Mouse (Mus musculus): ENCODE data around the gene F13b.
A peak's percentile ranks its signal among the peaks of the same experiment; 100 is the strongest.

The F13b gene

DNA sequence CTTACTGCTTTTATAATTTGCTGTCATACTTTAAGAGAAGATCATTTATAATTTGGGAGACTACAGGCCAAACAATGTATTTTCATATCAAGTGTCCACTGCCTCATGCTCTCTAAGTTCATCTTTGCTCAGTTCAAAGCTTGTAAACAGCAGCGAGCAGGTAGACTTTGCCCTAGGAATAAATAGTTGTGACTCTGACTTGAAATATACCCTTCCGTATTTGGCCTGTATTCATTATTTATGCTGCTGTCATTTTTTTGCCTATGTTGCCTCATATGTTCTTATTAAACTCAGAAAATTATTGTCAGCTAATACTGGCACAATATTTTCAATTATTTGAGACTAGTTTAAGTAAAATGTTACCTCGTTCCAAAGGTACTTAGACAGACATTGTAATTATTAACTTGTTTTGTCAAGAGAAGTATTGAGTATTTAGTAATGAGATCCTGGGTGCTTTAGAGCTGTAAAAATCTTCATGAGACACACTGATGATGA lies at the start of gene F13b:
Gene F13b, plus strand, starts transcription at position 445 of the 495 bp plus-strand sequence.
- DNase-seq (ENCODE audit: low spot score), result no peak

DNA sequence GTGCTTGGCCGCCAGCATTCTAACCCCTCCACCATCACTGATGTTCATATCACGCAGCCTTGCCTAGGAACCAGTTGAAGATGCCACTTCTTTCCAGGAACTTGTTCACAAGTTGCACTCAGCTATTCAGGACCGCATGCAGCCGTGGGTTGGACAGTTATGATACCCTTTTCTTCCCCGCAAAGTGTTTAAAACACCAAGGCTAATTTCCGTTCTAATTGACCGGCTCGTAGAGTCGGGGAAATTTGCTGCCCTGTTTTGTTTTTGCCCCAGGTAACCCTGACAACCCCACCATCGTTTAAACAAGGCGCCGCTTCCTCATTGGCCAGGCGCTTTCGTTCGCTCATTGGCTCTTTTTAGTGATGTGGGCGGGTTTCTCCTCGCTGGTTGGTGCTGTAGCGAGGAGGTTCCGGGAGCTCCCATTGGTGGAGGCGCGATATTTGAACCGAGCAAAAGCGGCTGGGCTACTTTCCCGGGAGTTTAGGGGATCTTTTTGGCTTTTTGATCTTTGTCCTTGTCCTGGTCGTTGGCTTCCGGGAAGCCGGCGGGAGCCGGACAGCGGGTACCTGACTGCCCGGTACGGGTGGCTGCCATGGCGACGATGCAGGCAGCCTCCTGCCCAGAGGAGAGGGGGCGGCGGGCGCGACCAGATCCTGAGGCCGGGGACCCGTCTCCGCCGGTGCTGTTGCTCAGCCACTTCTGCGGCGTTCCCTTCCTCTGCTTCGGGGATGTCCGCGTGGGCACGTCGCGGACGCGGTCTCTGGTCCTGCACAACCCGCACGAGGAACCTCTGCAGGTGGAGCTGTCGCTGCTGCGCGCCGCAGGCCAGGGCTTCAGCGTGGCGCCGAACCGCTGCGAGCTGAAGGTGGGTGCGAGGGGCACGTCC lies 46.9 kb upstream of the F13b start, which contains the start of gene Aspm:
Gene Aspm, plus strand, starts transcription at position 433 of the 886 bp plus-strand sequence.
- peak; percentile 95 for DNase-seq (ENCODE audit: low spot score)

DNA sequence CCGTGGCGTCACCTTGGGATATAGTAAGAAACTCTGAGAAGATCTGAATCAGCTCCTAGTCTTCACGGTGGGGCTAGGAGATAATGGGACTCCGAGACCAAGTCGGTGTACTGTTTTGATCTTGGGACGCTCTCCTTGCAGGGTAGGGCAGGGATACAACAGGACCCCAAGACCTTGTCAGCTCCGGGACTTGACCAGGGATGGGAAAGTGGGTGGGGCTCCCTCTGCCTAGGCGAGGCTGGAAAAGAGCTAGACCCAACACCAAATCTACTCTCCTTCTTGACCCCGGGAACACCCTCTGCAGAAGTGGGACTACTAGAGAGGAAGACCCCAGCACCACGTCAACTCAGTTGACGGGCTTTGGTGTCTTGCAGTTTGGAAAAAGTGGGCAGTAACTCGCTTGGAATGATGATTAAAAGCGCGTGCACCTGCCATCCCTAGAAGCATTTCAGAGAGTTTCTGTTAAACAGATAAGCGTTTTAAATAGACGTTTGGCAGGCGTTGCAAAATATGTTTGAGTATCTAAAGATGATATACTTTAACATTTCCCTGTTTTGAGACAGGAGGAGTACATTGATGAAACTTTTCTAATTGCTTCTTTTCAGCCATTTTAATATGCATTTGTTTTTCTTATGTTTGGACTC lies 46.2 kb upstream of the F13b start:
- peak; percentile 39 for DNase-seq (ENCODE audit: low spot score)

DNA sequence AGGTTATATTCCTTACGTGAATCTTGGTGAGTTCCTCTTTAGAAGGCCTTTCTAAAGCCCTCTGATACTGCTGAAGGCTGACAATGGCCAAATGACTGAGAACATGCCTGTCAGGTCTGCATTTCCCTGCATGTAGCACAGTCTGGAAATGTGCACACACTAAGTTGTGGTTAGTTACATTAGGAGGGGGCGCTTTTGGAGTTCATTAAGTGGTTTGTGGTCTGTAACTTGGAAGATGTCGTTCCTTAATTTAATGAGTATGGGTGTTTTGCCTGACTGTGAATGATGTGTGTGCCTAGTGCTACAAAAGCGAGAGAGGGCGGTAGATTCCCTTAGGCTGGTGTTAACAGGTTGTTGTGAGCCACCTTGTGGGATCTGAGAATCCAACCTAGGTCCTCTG lies 40.7 kb upstream of the F13b start:
- DNase-seq (ENCODE audit: low spot score), result no peak

DNA sequence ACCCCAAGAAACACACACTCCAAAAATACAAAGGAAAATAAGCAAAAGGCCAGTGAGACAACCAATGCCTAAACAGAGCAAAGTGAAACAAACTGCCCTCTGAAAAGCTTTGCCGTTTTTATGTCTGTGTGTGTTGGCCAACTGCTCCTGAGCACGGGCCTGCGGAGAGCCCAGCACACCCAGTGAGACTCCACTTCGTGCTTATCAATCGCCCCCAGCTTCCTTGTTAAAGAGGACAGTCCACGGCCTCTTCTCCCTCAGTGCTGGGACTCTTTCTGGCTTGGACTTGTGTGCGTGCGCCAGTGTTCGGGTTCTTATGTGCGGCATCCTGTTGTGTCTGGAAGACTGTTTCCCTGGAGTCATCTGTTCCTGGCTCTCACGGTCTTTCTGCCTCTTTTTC lies 35.6 kb upstream of the F13b start:
- peak; percentile 25 for DNase-seq (ENCODE audit: low spot score)

DNA sequence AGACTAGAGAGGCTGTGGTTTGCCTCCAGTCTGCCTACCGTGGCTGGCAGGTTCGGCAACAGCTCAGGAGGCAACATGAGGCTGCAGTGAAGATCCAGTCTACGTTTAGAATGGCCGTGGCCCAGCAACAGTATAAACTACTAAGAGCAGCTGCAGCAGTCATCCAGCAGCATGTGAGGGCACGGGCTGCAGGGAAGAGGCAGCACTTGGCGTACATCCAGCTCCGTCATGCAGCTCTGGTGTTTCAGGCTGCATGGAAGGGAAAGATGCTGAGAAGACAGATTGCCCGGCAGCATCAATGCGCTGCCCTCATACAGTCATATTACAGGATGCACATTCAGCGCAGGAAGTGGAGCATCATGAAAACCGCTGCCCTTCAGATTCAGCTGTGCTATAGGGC lies 22.6 kb upstream of the F13b start:
- no peak for DNase-seq (ENCODE audit: low spot score)

DNA sequence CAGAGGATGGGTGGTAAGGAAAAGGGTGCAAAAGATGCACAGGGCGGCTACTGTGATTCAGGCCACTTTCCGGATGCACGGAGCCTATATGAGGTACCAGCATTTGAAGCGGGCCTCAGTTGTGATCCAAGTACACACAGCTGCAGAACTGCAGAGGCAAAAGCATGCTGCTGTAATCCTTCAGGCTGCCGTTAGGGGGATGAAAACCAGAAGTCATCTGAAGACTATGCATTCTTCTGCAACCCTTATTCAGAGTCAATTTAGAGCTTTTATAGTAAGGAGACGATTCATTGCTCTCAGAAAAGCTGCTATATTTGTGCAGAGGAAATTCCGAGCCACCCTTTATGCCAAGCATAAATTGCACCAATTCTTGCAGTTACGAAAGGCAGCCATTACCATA lies 21.3 kb upstream of the F13b start:
- no peak for DNase-seq (ENCODE audit: low spot score)

DNA sequence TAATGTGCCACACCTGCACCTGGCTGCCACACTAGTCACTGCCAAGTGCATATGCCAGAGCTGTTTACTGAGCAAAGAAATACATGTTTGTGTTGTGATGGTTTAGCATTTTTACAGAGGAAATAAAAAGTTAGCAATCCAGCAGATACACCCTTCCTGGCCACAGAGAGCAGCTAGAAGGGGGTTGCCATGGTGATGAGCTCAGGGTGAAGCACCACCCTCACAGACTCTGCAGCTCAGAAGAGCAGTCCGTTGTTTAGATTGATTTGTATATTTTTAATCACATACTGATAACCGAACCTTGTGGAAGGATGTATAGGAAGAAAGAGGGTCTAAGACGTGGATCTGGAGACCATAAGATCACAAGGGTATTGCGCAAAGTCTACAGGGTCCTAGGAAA lies 20.4 kb upstream of the F13b start:
- DNase-seq (ENCODE audit: low spot score), result no peak

DNA sequence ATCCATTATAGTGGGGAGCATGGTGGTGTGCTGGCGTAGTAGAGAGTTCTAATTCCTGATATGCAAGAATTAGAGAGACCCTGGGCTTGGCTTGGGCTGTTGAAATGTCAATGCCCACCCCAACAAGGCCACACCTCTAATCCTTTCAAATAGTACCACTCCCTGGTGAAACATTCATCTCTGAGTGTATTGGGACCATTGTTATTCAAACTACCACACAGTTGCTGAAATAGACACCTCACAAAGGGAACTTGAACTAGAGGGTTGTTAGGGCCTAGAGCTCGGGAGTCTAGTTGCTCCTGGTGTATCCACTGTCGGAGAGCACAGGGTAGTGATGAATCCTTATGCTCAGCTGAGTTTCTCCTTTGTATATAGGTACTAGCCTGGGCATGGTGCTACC lies 6.9 kb upstream of the F13b start:
- DNase-seq (ENCODE audit: low spot score), result no peak

DNA sequence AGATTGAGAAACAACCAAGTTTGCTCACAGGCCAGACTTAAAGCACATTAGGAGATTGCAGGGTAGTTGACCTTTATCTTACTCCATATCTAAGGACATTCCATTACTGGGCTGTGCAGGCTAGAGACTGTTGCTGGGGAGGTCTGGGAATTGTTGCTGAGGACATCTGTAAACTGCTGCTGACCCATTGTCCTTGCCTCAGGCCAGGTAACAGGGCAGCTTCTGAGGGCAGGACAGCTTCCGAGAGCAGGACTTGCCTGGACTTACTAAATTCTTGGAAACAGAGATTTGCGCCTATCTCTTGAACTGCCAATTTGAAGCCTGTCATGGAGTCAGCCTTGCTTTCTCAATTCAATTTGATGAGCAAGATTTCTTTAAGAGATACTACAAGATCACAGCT lies 6.1 kb upstream of the F13b start:
- no peak for DNase-seq (ENCODE audit: low spot score)

DNA sequence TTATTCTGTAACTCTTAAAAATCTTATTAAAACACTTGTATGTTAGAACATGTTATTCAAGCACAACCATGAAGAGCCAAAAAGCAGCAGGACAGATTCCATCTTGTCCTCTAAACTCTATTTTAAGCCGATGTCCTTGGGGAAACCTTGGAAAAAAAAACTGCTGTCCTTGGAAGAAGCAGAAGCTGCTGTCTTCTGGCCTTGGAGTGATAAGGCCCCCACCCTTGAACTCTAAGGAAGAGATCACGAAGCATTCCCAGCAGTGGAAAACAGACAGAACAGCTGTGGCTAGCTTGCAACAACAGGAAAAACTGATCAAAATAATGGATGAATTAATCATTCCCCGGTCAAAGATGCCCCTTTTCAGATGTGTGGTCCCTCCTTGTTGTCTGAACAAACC lies 5.3 kb upstream of the F13b start:
- DNase-seq (ENCODE audit: low spot score), result no peak

DNA sequence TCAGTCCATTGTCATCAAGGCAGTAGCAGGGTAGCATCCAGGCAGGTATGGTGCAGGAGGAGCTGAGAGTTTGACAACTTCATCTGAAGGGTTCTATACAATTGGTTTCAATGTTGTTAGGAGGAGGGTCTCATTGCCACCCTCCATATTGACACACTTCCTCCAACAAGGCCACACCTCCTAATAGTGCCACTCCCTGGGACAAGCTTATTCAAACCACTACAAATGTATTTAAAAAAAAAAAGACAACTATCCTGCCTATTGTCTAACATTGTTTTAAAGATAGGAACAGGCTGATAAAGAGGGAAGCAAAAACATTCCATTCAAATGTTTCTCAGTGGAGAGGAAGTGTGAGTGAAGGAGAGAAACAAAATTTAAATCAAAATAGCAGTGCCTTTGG lies 1.8 kb upstream of the F13b start:
- DNase-seq (ENCODE audit: low spot score), result no peak

DNA sequence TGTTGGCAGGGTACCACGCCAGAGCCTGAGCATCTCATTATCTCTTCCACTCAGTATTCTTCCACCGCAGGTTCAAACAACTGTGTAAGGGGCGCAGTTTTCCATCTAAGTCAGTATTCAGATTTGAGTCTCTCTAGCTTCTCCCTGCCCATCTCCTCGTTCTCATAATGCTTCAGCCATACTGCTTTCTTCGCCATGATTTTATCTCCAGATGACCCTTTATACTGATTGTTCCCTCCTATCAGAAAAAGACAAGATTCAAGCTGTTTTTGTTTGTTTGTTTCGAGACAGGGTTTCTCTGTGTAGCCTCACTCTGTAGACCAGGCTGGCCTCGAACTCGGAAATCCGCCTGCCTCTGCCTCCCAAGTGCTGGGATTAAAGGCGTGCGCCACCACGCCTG lies 13.1 kb downstream of the F13b start:
- no peak for DNase-seq (ENCODE audit: low spot score)

DNA sequence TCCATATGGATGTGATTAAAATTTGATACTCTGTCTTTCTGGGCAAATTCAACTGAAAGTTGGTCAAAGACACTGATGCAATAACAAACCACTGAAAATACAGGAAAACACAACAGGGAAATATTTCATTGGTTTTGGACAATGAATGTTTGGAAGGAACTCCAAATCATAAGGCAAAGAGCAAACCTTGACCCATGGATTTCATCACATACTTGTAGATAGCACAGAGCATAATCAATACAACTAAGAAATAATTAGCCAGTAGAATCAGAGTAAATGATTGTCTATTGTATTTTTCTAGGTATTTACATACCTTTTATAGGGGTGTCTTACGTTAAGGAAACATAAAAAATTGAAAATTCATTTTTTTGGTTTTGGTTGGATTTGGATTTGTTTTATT lies 47.0 kb downstream of the F13b start:
- no peak for DNase-seq (ENCODE audit: low spot score)

DNA sequence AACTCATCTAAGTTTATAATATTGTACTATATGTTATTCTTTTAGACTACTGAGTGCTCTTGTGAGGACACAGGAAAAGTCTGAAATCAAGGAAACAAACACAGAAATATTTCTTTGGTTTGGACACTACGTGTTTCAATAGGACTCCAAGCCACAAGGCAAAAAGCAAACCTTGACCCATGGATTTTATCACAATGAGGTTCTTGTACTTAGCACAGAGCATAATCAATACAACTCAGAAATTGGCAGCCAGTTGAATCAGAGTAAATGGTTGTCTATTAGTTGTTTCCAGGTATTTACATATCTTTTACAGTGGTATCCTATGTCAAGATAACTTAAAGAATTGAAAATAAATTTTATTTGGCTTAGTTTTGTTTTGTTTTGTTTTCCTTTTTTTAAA lies 49.8 kb downstream of the F13b start:
- no peak for DNase-seq (ENCODE audit: low spot score)

DNA sequence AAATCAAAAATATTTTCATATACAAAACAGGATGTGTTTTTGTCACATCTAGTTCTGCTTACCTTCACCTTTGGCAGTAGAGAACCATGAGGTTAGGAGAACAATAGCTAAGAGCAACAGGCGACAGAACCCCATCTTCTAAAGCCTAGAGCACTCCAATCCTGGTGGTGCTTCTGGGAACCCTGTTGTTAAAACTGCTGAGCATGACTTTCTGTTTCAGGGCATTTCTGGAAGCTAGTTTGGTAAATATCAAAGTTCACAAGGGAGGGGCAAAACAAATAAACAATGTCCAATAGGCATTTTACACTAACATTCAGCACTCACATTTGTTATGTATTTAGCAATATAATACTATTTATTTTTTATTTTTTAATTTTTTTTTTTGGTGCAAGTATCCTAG lies 58.5 kb downstream of the F13b start, which contains the start of gene Cfhr1:
Gene Cfhr1, minus strand, starts transcription at position 249 of the 400 bp plus-strand sequence.
- no peak for DNase-seq (ENCODE audit: low spot score)

Data from c-Kit-positive CD71-positive TER-119-positive erythroid progenitor cells, embryonic 14.5 days (primary cell).